Mouse (Mus musculus): Measurements from ENCODE around the gene Gast. TPM values are rescaled to one million over a fixed set of nuclear protein-coding genes. Genes with fewer than 3 reads are reported as not detected.
"Not testable (repeated sequence)": the region's sequence is repeated elsewhere in the genome, so short reads cannot be mapped to it uniquely, and the experiment has no call there.

The Gast gene
- polyA plus RNA-seq, 1 experiment from 2014 or later, result not detected

- not testable (repeated sequence) for H3K9ac ChIP-seq; H3K9me3 ChIP-seq; H3K27me3 ChIP-seq; ATAC-seq (ENCODE audit: low read depth)
- Histone ChIP-seq H3K4me2 (peak overlapping the region; percentile 87), H3K4me1 (replicated peaks) (peaks cover 19% of the 10 kb centered on the region), H3K27ac (replicated peaks) (peak overlapping the region; percentile 18; the same call in 1 of the 2 replicates), H3K36me3 (peaks cover 24% of the 10 kb centered on the region), H3K4me3 (0 out of 2 replicates have a peak overlapping the region, but pooled peaks have one; percentile 79)
- WGBS, result 89% methylated on average over 7 of the region's 7 CpGs
These were observed 12.5 kb upstream of the Gast start for GRCm38 (mm10) chr11:100321479-100322305.

- ATAC-seq (ENCODE audit: low read depth), result no peak
- WGBS, result 60% methylated on average over 3 of the region's 3 CpGs
- no peak overlapping the region for H3K4me3 ChIP-seq
- H3K4me2 ChIP-seq, result no peak overlapping the region
- H3K9ac ChIP-seq, result no peak overlapping the region
- peaks cover 24% of the 10 kb centered on the region for H3K36me3 ChIP-seq
- H3K27me3 ChIP-seq, result no peaks in the 10 kb centered on the region
- H3K27ac ChIP-seq (replicated peaks), result peak overlapping the region; percentile 18; the same call in 1 of the 2 replicates
- H3K4me1 ChIP-seq (replicated peaks), result peaks cover 24% of the 10 kb centered on the region
- H3K9me3 ChIP-seq, result no peaks in the 10 kb centered on the region
These were observed 11.5 kb upstream of the Gast start for GRCm38 (mm10) chr11:100322591-100323258.

GRCm38 (mm10) chr11:100323578-100323977 lies 10.6 kb upstream of the Gast start:
- Histone ChIP-seq H3K9me3 (no peaks in the 10 kb centered on the region), H3K9ac (no peak overlapping the region), H3K4me3 (no peak overlapping the region), H3K27me3 (no peaks in the 10 kb centered on the region), H3K4me2 (no peak overlapping the region), H3K4me1 (replicated peaks) (peaks cover 24% of the 10 kb centered on the region), H3K36me3 (peaks cover 24% of the 10 kb centered on the region), H3K27ac (replicated peaks) (no peak overlapping the region)
- 20% methylated on average over 3 of the region's 3 CpGs for WGBS
- no peak for ATAC-seq (ENCODE audit: low read depth)

- H3K27ac ChIP-seq (replicated peaks), result no peak overlapping the region
- no peaks in the 10 kb centered on the region for H3K27me3 ChIP-seq
- ATAC-seq (ENCODE audit: low read depth), result no peak
- no peak overlapping the region for H3K4me3 ChIP-seq
- no peaks in the 10 kb centered on the region for H3K9me3 ChIP-seq
- no peak overlapping the region for H3K4me2 ChIP-seq
- H3K9ac ChIP-seq, result no peak overlapping the region
- peaks cover 24% of the 10 kb centered on the region for H3K36me3 ChIP-seq
- H3K4me1 ChIP-seq (replicated peaks), result peaks cover 24% of the 10 kb centered on the region
- 73% methylated on average over 11 of the region's 11 CpGs for WGBS
These were observed 9.1 kb upstream of the Gast start for GRCm38 (mm10) chr11:100325062-100325629.

- Histone ChIP-seq H3K27me3 (no peaks in the 10 kb centered on the region), H3K9ac (no peak overlapping the region), H3K9me3 (no peaks in the 10 kb centered on the region), H3K27ac (replicated peaks) (no peak overlapping the region), H3K4me1 (replicated peaks) (peaks cover 21% of the 10 kb centered on the region), H3K4me2 (no peak overlapping the region), H3K4me3 (no peak overlapping the region), H3K36me3 (peaks cover 9% of the 10 kb centered on the region)
- ATAC-seq (ENCODE audit: low read depth), result no peak
- 53% methylated on average over 11 of the region's 11 CpGs for WGBS
These were observed 6.9 kb upstream of the Gast start for GRCm38 (mm10) chr11:100327316-100327715.

DNA sequence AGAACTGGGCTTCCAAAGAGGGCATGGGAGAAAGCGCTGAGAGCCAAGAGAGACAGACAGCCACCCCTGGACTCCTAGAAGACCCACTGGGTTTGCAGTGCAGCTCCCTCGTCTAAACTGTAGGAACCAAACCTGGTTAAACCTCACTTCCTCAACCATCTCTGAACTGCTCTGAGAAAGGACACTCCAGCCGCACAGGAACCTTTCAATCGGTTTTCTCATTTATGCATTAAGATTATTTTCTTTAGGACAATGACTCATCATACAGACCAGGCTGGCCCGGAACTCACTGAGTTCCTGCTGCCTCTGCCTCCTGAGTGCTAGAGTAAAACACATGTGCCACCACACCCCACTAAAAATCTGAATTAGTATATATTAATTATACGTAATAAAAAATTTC lies 6.4 kb upstream of the Gast start:
- Histone ChIP-seq H3K4me3 (no peak overlapping the region), H3K27ac (replicated peaks) (no peak overlapping the region), H3K4me2 (no peak overlapping the region), H3K4me1 (replicated peaks) (peaks cover 26% of the 10 kb centered on the region), H3K9me3 (no peaks in the 10 kb centered on the region), H3K9ac (no peak overlapping the region), H3K36me3 (peaks cover 5% of the 10 kb centered on the region), H3K27me3 (no peaks in the 10 kb centered on the region)
- ATAC-seq (ENCODE audit: low read depth), result no peak
- 83% methylated on average over 6 of the region's 6 CpGs for WGBS

- Histone ChIP-seq H3K4me2 (0 out of 2 replicates have a peak overlapping the region, but pooled peaks have one; percentile 9), H3K9me3 (no peaks in the 10 kb centered on the region), H3K4me1 (replicated peaks) (peaks cover 41% of the 10 kb centered on the region), H3K4me3 (no peak overlapping the region), H3K27ac (replicated peaks) (0 out of 2 replicates have a peak overlapping the region, but pooled peaks have one; percentile 18), H3K27me3 (no peaks in the 10 kb centered on the region), H3K9ac (no peak overlapping the region), H3K36me3 (peaks cover 4% of the 10 kb centered on the region; the same call in 1 of the 2 replicates)
- ATAC-seq (ENCODE audit: low read depth), result no peak
- WGBS, result 43% methylated on average over 16 of the region's 16 CpGs
These were observed 4.0 kb upstream of the Gast start for GRCm38 (mm10) chr11:100330235-100330634.

- peaks cover 48% of the 10 kb centered on the region for H3K4me1 ChIP-seq (replicated peaks)
- not testable (repeated sequence) for H3K27me3 ChIP-seq; H3K27ac ChIP-seq (replicated peaks); H3K4me3 ChIP-seq; H3K4me2 ChIP-seq; ATAC-seq (ENCODE audit: low read depth); H3K9me3 ChIP-seq; H3K9ac ChIP-seq; H3K36me3 ChIP-seq
- 65% methylated on average over 8 of the region's 8 CpGs for WGBS
These were observed 3.3 kb upstream of the Gast start for GRCm38 (mm10) chr11:100330816-100331375.

- no peak overlapping the region for H3K4me3 ChIP-seq
- peak overlapping the region; percentile 89 for H3K27ac ChIP-seq (replicated peaks)
- H3K27me3 ChIP-seq, result no peaks in the 10 kb centered on the region
- H3K36me3 ChIP-seq, result no peaks in the 10 kb centered on the region
- peak; percentile 78 for ATAC-seq (ENCODE audit: low read depth)
- H3K4me2 ChIP-seq, result peak overlapping the region; percentile 24
- WGBS, result 29% methylated on average over 9 of the region's 9 CpGs
- H3K9me3 ChIP-seq, result no peaks in the 10 kb centered on the region
- peaks cover 45% of the 10 kb centered on the region for H3K4me1 ChIP-seq (replicated peaks)
- H3K9ac ChIP-seq, result 0 out of 2 replicates have a peak overlapping the region, but pooled peaks have one; percentile 9
These were observed 1.3 kb upstream of the Gast start for GRCm38 (mm10) chr11:100332766-100333515.

GRCm38 (mm10) chr11:100335731-100336130 lies 1.5 kb downstream of the Gast start:
- ATAC-seq (ENCODE audit: low read depth), result peak; percentile 29; the same call in 1 of the 2 replicates

GRCm38 (mm10) chr11:100344269-100344668 lies 10.1 kb downstream of the Gast start:
- no peak overlapping the region for H3K4me3 ChIP-seq
- H3K4me2 ChIP-seq, result no peak overlapping the region
- H3K9ac ChIP-seq, result no peak overlapping the region
- ATAC-seq (ENCODE audit: low read depth), result no peak
- WGBS, result 93% methylated on average over 10 of the region's 10 CpGs
- H3K27me3 ChIP-seq, result no peaks in the 10 kb centered on the region
- no peaks in the 10 kb centered on the region for H3K9me3 ChIP-seq
- H3K36me3 ChIP-seq, result no peaks in the 10 kb centered on the region
- no peak overlapping the region for H3K27ac ChIP-seq (replicated peaks)
- H3K4me1 ChIP-seq (replicated peaks), result no peaks in the 10 kb centered on the region

More at GRCm38 (mm10) chr11:100335731-100336130, 1.5 kb downstream of the Gast start:
- Histone ChIP-seq H3K27ac (replicated peaks) (peak overlapping the region; percentile 57), H3K4me2 (no peak overlapping the region), H3K9ac (no peak overlapping the region), H3K36me3 (no peaks in the 10 kb centered on the region), H3K4me3 (no peak overlapping the region), H3K9me3 (no peaks in the 10 kb centered on the region), H3K27me3 (no peaks in the 10 kb centered on the region), H3K4me1 (replicated peaks) (peaks cover 36% of the 10 kb centered on the region)
- WGBS, result 34% methylated on average over 3 of the region's 3 CpGs

All from neural tube, embryonic 13.5 days (tissue).